Mouse (Mus musculus): ENCODE data around the gene Lmo7. TPM values are rescaled to one million over a fixed set of nuclear protein-coding genes. Genes with fewer than 3 reads are reported as not detected.

Lmo7 gene
- 4.4 and 6.3 TPM in 2 replicates for polyA plus RNA-seq (2012; rRNA removed)

DNA sequence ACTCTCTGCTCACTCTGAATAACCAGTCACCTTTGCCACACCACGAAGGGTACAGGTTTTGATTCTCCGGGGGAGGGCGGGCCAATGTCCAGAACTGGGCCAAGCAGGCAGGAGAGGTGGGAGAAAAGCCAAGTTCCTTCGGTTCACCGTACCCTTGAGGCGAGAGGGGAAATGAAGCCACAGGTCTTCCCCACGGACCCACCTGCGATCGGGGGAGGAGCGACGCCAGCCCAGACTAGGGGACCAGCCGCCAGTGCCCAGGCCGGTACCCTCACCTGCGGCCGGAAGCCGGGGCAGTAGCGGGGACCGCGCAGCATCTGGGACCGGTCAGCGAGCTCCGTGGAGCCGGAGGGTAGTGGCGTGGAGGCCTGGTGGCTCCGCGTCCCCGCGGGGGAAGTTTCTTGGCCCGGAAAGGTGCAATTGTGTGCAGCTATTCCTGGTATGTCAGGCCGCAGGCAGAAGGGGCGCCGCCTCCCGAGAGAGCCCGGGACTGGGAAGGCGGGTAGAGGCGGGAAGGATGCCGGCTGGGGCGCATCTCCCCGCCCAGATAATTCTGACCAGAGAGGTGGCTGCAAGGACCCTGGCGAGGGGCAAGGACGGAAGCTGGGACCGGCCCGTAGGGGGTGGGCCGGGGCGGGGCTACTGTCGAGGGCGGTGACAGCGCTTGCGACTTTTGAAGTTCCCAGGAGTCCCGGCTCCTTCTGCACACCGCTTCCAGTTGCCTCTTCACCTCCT is at the start of gene Lmo7, which contains the start of gene Gm9922:
Gene Lmo7 (plus strand): TSS at position 721 of the 735 bp plus-strand sequence.
Gene Gm9922 (minus strand): TSS at position 578 of the 735 bp plus-strand sequence.

Other genes with a start within 250 kb of the Lmo7 start
- gene Tbc1d4, start 120.8 kb upstream of the Lmo7 start, polyA plus RNA-seq (2012; rRNA removed): 8.1 and 9.8 TPM in 2 replicates
- 47.2 and 52.0 TPM in 2 replicates for gene Commd6, start 89.3 kb upstream of the Lmo7 start, polyA plus RNA-seq (2012; rRNA removed)
- gene Uchl3, start 76.0 kb upstream of the Lmo7 start, polyA plus RNA-seq (2012; rRNA removed): 132 and 146 TPM in 2 replicates
- 0.34 and 0.55 TPM in 2 replicates for gene Gm9922, start 143 bp upstream of the Lmo7 start, polyA plus RNA-seq (2012; rRNA removed)